Mouse (Mus musculus) c-Kit-positive CD71-negative TER-119-negative erythroid progenitor cells, embryonic 14.5 days (primary cell): ENCODE results near the gene Kcnk16.

Source experiments
- DNase-seq: peaks from one replicate; pipeline ENCODE4 v3.0.0-alpha.2; 2013; ENCODE audit warnings: low read depth

The Kcnk16 gene

DNA sequence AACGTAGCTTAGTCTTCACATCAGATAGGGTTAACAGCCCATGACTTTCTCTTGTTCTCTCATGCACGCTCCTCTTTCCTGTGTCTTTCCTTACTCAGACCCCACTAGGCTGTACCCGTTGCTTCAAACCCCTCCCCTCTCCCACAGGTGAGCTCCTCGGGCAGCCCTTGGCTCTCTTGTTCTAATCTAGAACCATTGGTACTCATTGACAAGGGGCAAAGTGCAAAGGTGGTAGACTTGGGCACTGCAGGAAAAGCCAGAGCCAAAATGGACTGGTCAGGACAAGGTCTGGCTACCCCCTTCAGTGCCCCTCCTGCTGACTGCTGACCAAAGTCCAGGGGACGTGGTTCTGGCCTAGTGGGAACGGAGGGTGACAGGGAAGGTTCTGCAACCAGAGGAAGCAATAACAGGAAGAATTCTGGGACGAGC, 38.9 kb downstream of the Kcnk16 start:
- DNase-seq = no peak

DNA sequence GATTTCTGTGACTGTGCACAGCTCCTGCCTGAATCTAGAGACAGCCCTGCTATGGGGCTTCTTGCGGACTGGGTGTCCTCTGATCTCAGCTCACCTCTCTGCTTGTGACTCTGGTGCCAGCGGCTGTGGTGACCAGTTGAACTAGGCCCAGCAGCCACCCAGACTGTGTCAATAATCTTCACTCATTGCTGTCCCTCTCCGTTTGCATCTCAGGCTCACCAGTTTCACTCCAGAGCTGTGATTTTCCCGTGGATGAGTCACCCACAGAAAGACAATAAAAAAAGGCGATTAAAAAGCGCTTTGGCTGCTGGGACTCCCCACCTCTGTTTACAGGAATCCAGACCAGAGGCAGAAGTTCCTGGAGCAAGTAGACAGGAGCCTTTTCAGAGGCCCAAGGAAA, 39.6 kb downstream of the Kcnk16 start:
- no peak for DNase-seq

GRCm38 (mm10) chr14:20228336-20228735, 40.7 kb downstream of the Kcnk16 start:
- DNase-seq = no peak

DNA sequence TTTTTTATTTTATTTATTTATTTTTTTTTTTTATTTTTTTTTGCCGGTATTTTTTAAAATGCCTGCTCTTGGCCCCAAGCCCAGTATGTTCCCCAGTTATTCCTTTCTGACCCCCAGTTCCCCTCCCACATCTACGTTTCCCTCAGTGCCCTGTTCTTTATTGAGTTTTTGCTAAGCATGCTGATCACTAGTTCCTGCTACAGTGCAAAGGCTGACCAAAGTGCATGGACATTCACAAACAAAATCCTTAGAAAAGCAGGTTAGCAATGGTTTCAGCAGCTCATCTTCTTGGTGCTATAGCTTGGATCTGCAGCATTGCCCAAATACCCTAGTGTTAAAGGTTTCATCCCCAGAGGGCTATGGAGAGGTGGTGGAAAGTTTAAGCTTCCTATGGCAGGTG, 42.0 kb downstream of the Kcnk16 start:
- no peak for DNase-seq

- no peak for DNase-seq
These were observed 42.5 kb downstream of the Kcnk16 start for GRCm38 (mm10) chr14:20226488-20226887.

- DNase-seq = no peak
These were observed 43.5 kb downstream of the Kcnk16 start for GRCm38 (mm10) chr14:20225525-20225924.

GRCm38 (mm10) chr14:20224576-20225218, 44.3 kb downstream of the Kcnk16 start:
- DNase-seq = no peak

DNA sequence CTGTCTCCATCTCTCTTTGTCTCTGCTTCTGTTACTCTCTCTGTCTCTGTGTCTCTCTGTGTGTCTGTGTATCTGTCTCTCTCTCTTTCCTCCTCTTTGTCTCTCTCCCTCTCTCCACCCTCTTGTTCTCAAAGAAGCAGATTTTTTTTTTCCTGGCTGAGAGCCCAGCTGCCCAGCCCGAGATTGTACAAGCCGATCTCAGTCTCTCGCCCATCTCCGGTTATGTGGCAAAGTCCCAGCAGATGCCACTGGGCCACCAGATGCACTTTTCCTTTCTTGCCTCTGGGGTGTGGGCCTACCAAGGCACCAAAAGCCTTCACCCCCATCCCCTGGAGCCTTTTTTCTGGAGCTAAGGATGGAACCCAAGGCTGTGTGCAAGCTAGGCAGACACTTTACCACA, 44.8 kb downstream of the Kcnk16 start:
- DNase-seq = no peak

- no peak for DNase-seq
These were observed 45.7 kb downstream of the Kcnk16 start for GRCm38 (mm10) chr14:20223253-20223652.

GRCm38 (mm10) chr14:20221083-20221482, 47.9 kb downstream of the Kcnk16 start:
- DNase-seq = no peak

DNA sequence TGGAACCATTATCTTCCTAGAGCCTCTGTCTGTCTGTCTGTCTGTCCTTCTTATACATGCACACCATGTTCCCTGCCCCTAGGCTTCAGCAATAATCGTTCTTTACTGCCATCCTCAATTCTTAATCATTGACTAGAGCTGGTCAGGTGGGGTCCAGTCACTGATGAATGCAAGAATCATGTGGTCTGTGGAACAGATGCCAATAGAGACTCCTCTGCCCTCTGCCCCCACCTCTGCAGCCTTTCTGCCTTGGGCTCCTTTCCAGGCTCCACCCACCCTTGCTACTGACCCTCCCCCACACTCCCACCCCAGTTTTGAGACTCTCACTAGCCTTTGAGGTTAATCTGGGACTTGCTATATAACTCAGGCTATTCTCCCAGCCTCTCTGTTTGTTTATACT, 49.1 kb downstream of the Kcnk16 start:
- DNase-seq = no peak

GRCm38 (mm10) chr14:20217299-20217864, 51.6 kb downstream of the Kcnk16 start:
- DNase-seq = no peak

DNA sequence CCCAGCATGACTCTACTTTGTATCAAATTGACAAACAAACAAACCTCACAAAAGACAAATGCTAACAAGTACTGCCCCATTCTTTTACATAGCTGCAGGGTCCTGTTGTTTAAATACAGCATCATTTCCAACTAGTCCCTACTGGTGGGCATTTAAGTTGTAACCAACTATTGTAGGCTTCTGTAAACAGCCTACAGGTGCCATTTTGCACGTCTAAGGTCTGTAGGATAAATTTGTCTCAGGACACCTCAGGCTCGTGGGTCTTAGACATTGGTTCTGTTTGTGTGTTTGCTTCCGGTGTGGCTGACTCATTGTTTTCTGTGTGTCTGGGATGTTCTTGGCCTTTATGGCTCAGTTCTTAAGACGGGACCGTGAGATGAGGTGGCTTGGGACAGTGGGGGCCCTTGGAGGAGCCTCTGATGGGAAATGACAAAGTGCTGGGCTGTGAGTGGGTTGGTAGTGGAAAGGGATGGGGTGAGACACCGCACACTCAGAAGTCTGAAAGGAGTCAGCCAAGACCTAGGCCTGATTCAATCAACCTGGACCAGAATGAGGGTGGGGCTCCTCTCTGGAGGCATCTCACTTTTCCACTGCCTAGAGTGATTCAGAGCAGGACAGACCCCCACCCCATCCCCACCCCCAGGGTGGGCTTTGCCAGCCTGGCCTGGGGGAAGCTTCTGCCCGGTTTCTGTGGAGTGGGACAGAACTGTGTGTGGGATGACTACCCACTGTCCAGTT, 52.3 kb downstream of the Kcnk16 start:
- DNase-seq = no peak

DNA sequence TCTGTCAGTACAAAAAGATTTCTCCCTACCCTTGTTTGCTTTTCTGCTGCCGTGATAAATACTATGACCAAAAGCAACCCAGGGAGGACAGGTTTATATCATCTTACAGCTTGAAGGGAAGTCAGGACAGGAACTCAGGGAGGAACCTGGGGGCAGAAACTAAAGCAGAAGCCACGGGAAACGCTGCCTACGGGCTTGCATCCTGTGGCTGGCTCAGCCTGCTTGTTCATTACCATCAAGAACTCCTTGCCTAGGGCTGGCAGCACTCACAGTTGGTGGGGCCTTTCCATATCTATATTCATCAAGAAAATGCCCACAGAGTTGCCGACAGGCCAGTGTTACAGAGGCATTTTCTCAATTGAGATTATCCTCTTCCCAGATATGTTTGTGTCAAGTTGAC, 53.2 kb downstream of the Kcnk16 start:
- DNase-seq = no peak

- DNase-seq = no peak
These were observed 54.9 kb downstream of the Kcnk16 start for GRCm38 (mm10) chr14:20214125-20214524.

DNA sequence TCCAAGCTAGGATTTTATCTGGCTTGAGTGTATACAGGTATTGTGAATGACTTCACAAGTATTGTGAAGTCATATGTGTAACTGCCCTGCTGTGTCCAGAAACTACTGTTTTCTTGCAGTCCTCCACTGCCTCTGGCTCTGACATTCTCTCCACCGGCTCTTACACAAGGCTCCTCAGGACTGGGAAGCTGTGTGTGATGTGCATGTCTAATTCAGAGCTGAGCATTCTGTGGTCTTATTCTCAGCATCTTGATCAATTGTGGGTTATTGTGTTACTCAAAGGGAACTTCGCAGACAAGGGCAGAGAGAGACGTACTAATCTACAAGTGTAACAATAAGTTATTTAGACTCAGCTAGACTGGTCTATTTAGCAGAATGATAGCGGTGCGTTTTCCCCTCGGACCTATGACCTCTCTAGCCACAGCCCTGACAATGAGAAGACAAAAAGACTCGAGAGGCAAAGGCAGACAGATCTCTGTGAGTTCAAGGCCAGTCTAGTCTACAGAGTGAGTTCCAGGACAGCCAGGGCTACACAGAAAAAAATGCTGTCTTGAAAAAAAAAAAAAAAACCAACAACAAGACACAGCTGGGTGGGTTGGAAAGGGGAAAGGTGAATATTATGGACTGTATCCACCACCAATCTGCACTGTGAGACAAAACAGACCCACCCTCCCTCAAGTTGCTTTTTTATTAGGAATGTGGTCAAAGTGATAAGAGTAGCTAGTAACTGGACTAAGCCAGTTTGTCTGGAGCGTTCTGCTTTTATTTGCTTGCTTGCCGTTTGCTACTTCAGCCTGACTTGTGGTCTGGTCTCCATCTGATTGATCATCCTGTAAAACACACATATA, 57.0 kb downstream of the Kcnk16 start:
- DNase-seq = no peak
